Mouse (Mus musculus) T-helper 1 cell (primary cell): ENCODE measurements around the gene Pop7.

Experiments used
- in situ Hi-C: fragments of 300-600 bp; cut with MboI, MseI; formaldehyde crosslinking; loops from one replicate; pipeline ENCODE4 v1.15.1; 2025; ENCODE audit warnings: high pct_unique_total_duplicates

Gene Pop7

GRCm38 (mm10) chr5:137502667-137503110 is 371 bp upstream of the Pop7 start:
- in situ Hi-C loops: no loop called here

GRCm38 (mm10) chr5:137500186-137500585 is 2.1 kb downstream of the Pop7 start:
- in situ Hi-C loops: no loop called here

- in situ Hi-C loops: no loop called here
Observed at GRCm38 (mm10) chr5:137493831-137494230, 8.5 kb downstream of the Pop7 start.

DNA sequence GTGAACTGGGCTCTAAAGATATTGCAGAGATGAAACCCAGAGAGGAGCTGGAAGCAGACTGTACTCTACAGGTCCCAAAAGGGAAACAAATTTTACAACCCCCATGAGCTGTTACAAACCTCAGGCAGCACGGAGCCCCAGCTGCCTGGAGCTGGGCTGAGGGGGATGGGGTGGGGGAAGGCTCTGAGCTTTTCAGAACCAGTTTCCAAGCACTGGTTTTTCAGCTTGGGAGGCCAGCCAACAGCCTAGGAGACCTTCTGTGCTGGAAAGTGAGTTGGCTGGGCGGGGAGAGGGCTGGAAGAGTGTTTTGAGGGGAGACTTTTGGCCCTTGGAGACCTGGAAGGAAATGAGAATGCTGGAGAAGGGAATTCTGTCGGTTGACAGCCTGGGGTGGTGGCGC is 10.8 kb downstream of the Pop7 start:
- in situ Hi-C loops: no loop called here

GRCm38 (mm10) chr5:137487616-137488015 is 14.7 kb downstream of the Pop7 start:
- in situ Hi-C loops: no loop called here

DNA sequence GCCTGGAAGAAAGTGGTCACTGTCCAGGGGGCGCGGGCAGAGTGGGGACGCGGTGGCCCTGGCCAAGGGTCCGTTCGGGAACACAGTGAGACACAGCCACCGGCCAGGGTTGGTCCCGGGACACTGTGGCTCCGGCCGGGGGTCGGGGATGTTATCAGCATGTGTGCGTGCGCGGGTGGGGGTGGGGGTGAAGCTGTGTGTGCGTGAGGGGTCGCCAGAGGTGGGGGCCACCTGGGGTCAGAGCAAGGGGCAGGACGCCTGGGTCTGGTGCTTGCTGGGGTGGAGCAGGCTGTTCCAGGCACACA is 16.5 kb downstream of the Pop7 start:
- in situ Hi-C loops: no loop called here

DNA sequence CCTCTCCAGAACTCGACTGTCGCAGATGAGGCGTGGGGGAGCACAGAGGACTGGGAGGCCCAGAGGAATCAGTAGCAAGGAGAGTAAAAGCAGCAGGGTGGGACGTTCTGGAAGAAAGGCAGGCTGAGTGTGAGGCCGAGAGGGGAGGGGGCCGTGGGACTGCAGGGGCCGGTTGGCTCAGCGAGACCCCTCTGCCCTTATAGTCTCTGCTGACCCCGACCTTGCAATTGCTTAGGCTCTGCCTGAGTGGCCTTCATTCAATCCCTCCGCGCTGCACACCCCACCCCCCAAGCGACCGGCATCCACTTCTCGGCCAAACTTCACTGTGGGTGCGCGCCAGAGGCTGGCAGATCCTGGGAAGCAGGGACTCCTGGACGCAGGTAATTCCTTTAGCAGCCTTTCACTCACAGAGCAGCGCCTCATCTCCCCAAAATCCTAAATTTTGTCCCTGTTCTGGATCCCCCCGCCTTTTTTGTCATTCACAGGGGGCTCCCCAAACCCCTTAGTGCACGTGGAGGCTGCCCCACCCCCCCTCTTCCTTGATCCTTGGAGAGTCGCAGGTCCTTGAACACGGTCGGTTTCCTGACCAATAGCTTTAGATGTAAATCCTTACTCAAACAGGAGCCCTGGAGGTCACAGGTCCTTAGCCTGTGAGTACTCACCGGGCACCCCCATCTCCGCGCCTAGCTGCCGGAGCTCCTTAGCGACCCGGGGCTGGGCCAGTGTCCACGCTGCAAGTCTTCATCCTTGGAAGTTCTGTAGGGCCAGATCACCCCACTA is 17.1 kb downstream of the Pop7 start:
- in situ Hi-C loops: no loop called here

DNA sequence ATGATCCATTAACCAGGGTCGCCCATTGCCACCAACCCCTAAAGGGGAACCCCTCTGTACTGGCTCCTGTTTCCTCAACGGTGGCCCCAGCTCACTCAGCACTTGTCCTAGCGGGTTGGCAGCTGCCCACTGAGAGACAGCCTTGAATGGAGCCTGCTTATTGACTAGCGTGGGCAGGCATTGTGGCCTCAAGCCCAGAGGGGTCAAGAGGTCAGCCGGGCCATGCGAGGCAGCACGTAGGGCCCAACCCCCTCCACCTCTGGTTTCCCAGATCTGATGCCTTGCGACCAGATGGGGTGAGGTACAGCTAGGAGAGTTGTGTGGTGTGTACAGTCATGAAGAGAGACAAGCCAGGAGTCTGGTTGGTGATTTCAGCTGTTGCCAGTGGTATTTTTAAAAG is 20.4 kb downstream of the Pop7 start:
- in situ Hi-C loops: no loop called here

- in situ Hi-C loops: no loop called here
Observed at GRCm38 (mm10) chr5:137481138-137481537, 21.2 kb downstream of the Pop7 start.

DNA sequence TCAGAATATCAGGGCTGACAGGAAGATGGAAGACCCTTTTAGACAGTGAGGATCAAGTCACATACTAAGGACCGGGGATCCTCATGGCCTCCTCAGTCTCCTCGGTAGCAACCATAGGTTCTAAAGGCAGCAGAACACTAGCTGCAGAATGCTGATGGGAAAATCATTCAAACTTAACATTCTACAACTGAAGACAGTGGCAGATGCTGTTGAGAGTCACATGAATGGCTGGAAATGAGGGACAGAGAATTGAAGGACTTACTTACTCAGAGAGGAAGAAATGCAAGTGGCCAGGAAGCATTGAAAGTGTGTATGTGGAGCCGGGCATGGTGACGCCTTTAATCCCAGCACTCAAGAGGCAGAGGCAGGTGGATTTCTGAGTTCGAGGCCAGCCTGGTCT is 25.4 kb downstream of the Pop7 start, which contains the start of gene Zan:
Gene Zan, minus strand, starts transcription at position 101 of the 400 bp plus-strand sequence.
- in situ Hi-C loops: no loop called here

DNA sequence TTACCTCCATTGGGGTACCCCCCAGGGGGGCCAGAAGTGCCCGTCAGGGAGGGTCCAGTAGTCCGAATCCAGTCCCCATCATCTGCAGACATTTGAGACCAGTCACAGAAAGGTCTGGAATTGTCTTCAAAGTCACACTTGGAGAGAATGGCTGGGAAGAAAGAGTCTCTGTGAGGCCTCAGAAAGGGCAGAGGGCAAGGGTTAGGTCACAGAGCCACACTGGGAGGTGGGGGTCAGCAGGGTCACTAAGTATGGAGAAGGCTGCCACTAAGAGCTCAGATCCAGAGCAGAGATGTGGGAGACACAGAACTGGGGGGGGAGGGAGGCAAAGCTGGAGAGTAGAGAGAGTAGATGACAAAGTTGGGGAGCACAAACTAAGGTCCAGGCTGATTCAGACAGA is 28.0 kb downstream of the Pop7 start:
- in situ Hi-C loops: loop anchor here (25.0 kb wide), 1 partner anchor 1637 kb away; no protein-coding TSS in a partner anchor

- in situ Hi-C loops: loop anchor here (25.0 kb wide), 1 partner anchor 1635 kb away; no protein-coding TSS in a partner anchor
Observed at GRCm38 (mm10) chr5:137472252-137472904, 29.9 kb downstream of the Pop7 start.

- in situ Hi-C loops: loop anchor here (25.0 kb wide), 1 partner anchor 1630 kb away; no protein-coding TSS in a partner anchor
Observed at GRCm38 (mm10) chr5:137466946-137467345, 35.4 kb downstream of the Pop7 start.

GRCm38 (mm10) chr5:137465049-137465448 is 37.3 kb downstream of the Pop7 start:
- in situ Hi-C loops: loop anchor here (25.0 kb wide), 1 partner anchor 1628 kb away; no protein-coding TSS in a partner anchor

DNA sequence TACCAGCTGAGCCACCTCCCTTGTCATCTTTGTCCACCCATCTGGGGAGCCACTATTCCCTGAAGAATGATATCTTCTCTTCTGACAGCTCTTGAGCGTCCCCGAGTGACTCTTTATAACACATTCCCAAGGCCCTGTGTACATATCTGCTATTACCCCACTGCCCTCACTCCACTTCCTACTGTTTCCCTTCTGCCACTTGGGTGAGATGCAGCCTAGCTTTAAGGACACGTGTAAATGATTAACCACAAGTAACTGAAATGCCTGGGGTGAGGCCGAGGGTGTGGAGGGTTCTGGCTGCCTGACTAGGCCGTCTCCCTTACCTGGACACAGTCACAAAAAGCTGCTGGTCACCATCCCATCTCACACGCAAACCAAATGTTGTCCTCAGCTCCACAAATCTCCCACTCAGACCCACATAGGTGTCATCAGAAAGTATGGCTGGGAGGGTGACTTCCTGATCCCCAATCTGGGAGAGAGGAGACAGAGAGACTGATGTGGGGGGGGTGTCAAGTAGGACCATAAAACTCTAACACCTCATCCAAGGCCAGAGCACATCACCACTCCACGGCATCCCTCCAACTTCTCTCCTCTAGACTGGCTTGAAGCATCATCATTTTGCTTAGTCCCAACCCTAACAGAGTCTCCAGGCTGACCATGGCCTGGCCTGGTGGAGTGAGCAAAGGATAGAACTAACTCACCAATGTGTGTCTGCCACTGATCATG is 46.3 kb downstream of the Pop7 start:
- in situ Hi-C loops: loop anchor here (25.0 kb wide), 1 partner anchor 1619 kb away; no protein-coding TSS in a partner anchor

GRCm38 (mm10) chr5:137455206-137455605 is 47.1 kb downstream of the Pop7 start:
- in situ Hi-C loops: loop anchor here (25.0 kb wide), 1 partner anchor 1618 kb away; no protein-coding TSS in a partner anchor
